Mouse (Mus musculus) layer of hippocampus, adult 8-10 months (tissue): Measurements from ENCODE around the gene Pam16. TPM values are rescaled to one million over a fixed set of nuclear protein-coding genes. Genes with fewer than 3 reads are reported as not detected.

Experiments
- DNase-seq, 2 experiments: peaks; one replicate each; pipeline ENCODE4 v3.0.0; 2022; ENCODE audit warnings: low spot score in 2 of 2
- total RNA-seq, 4 experiments: library from RNA; stranded (reverse); gene quantifications; 2 replicates each; pipeline ENCODE4 v1.2.4; 2022

The Pam16 gene
- total RNA-seq, 4 experiments from 2014 or later = 81.5 to 100 (median 89.5) TPM

- no peak for DNase-seq
Measured at GRCm38 (mm10) chr16:4646831-4647230, 22.0 kb upstream of the Pam16 start.

GRCm38 (mm10) chr16:4645867-4646266 is 21.1 kb upstream of the Pam16 start:
- no peak for DNase-seq

GRCm38 (mm10) chr16:4643670-4644419 is 19.1 kb upstream of the Pam16 start:
- peak; percentile 83 to 84 for DNase-seq

- no peak for DNase-seq
Measured at GRCm38 (mm10) chr16:4642937-4643336, 18.1 kb upstream of the Pam16 start.

GRCm38 (mm10) chr16:4642190-4642589 is 17.4 kb upstream of the Pam16 start:
- no peak for DNase-seq

GRCm38 (mm10) chr16:4641119-4641838 is 16.5 kb upstream of the Pam16 start:
- no peak for DNase-seq

- no peak for DNase-seq
Measured at GRCm38 (mm10) chr16:4640267-4641005, 15.6 kb upstream of the Pam16 start.

- DNase-seq = peak; percentile 58 to 72
Measured at GRCm38 (mm10) chr16:4639831-4640237, 15.0 kb upstream of the Pam16 start, which contains the start of the genes Vasn and Dnaja3. TSS of gene Vasn (plus strand) at chr16:4639941. TSS of gene Dnaja3 (plus strand) at chr16:4639989.

GRCm38 (mm10) chr16:4638891-4639390 is 14.2 kb upstream of the Pam16 start:
- DNase-seq = no peak

- no peak for DNase-seq
Measured at GRCm38 (mm10) chr16:4635760-4636159, 11.0 kb upstream of the Pam16 start.

- DNase-seq = no peak
Measured at GRCm38 (mm10) chr16:4634681-4635080, 9.9 kb upstream of the Pam16 start.

- DNase-seq = no peak
Measured at GRCm38 (mm10) chr16:4633661-4634060, 8.9 kb upstream of the Pam16 start.

- no peak for DNase-seq
Measured at GRCm38 (mm10) chr16:4632050-4632449, 7.3 kb upstream of the Pam16 start.

GRCm38 (mm10) chr16:4629950-4630349 is 5.2 kb upstream of the Pam16 start:
- peak; percentile 59 to 73 for DNase-seq

GRCm38 (mm10) chr16:4628898-4629419 is 4.2 kb upstream of the Pam16 start:
- no peak for DNase-seq

- DNase-seq = no peak
Measured at GRCm38 (mm10) chr16:4627105-4627504, 2.3 kb upstream of the Pam16 start.

GRCm38 (mm10) chr16:4624074-4624473 is 714 bp downstream of the Pam16 start:
- no peak for DNase-seq

- no peak for DNase-seq
Measured at GRCm38 (mm10) chr16:4616829-4617228, 8.0 kb downstream of the Pam16 start.

- no peak for DNase-seq
Measured at GRCm38 (mm10) chr16:4615297-4615696, 9.5 kb downstream of the Pam16 start.

- no peak for DNase-seq
Measured at GRCm38 (mm10) chr16:4614639-4615038, 10.1 kb downstream of the Pam16 start.

GRCm38 (mm10) chr16:4613736-4614135 is 11.1 kb downstream of the Pam16 start:
- DNase-seq = no peak
